Mouse (Mus musculus) midbrain, embryonic 16.5 days (tissue): ENCODE data around the gene Sbf2. TPM values are rescaled to one million over a fixed set of nuclear protein-coding genes. Genes with fewer than 3 reads are reported as not detected.

Experiments
- ATAC-seq: fragments of 200-750 bp; cut with Nextera tagmentation; 2 replicates; pipeline ENCODE4 v1.8.0; 2017; ENCODE audit warnings: moderate TSS enrichment
- H3K27ac ChIP-seq: fragments of 300-500 bp; sonication (generic); 2 replicates; pipeline ENCODE4 v1.5.1; 2014; ENCODE audit warnings: mild to moderate bottlenecking, low read length, mixed read lengths
- H3K27me3 ChIP-seq: fragments of 300-500 bp; sonication (generic); 2 replicates; pipeline ENCODE4 v1.6.1; 2014; ENCODE audit warnings: low read depth, low read length, mixed read lengths; ENCODE audit not compliant: control insufficient read depth, insufficient read depth
- H3K36me3 ChIP-seq: fragments of 300-500 bp; sonication (generic); 2 replicates; pipeline ENCODE4 v1.6.1; 2014; ENCODE audit warnings: mild to moderate bottlenecking, low read length, moderate library complexity, mixed read lengths; ENCODE audit not compliant: control insufficient read depth, insufficient read depth
- H3K4me1 ChIP-seq: fragments of 300-500 bp; sonication (generic); 2 replicates; pipeline ENCODE4 v1.6.1; 2014; ENCODE audit warnings: mild to moderate bottlenecking, low read length, mixed read lengths; ENCODE audit not compliant: control insufficient read depth, insufficient read depth
- H3K4me2 ChIP-seq: fragments of 300-500 bp; sonication (generic); 2 replicates; pipeline ENCODE4 v1.6.1; 2014; ENCODE audit warnings: mild to moderate bottlenecking, low read length, mixed read lengths
- H3K4me3 ChIP-seq: fragments of 300-500 bp; sonication (generic); 2 replicates; pipeline ENCODE4 v1.5.1; 2014; ENCODE audit warnings: low read depth, mild to moderate bottlenecking, low read length, moderate library complexity, mixed read lengths
- H3K9ac ChIP-seq: fragments of 300-500 bp; sonication (generic); 2 replicates; pipeline ENCODE4 v1.6.1; 2014; ENCODE audit warnings: low read depth, low read length, mixed read lengths
- H3K9me3 ChIP-seq: fragments of 300-500 bp; sonication (generic); replicated peaks from 2 replicates; pipeline ENCODE4 v1.6.1; 2014; ENCODE audit warnings: mild to moderate bottlenecking, low read length, mixed read lengths; ENCODE audit not compliant: control insufficient read depth, poor library complexity, severe bottlenecking
- WGBS: fragments of 180-500 bp; shearing (Covaris S2); extraction: QIAGEN DNeasy Blood & Tissue Kit; methylation state at CpG from one replicate; pipeline ENCODE4 v1.1.7; 2014; 5-methylcytosine and 5-hydroxymethylcytosine counted together
- polyA plus RNA-seq: library from polyadenylated mRNA; unstranded; fragments of >200 nt; fragmentation: Nextera tagmentation; extraction: Ambion mirVana; gene quantifications from 2 replicates; pipeline ENCODE4 v1.2.1, GENCODE M21; 2015

Sbf2 gene
- polyA plus RNA-seq, 1 experiment from 2014 or later, result 57.1 TPM

- no peak overlapping the region for H3K4me2 ChIP-seq
- peak; percentile 51; the same call in 1 of the 2 replicates for ATAC-seq
- no peaks in the 10 kb centered on the region for H3K27me3 ChIP-seq
- H3K4me1 ChIP-seq, result no peaks in the 10 kb centered on the region
- 64% methylated on average over 5 of the region's 5 CpGs for WGBS
- no peak overlapping the region for H3K9ac ChIP-seq
- peaks cover 24% of the 10 kb centered on the region for H3K36me3 ChIP-seq
- H3K9me3 ChIP-seq, result no peaks in the 10 kb centered on the region
- no peak overlapping the region for H3K4me3 ChIP-seq
- no peak overlapping the region for H3K27ac ChIP-seq
Measured at GRCm38 (mm10) chr7:110306281-110306680, 308.4 kb downstream of the Sbf2 start.

GRCm38 (mm10) chr7:110305486-110305885 lies 309.2 kb downstream of the Sbf2 start:
- Histone ChIP-seq H3K4me2 (no peak overlapping the region), H3K27ac (no peak overlapping the region), H3K4me1 (no peaks in the 10 kb centered on the region), H3K9ac (no peak overlapping the region), H3K4me3 (no peak overlapping the region), H3K27me3 (no peaks in the 10 kb centered on the region), H3K36me3 (peaks cover 19% of the 10 kb centered on the region), H3K9me3 (no peaks in the 10 kb centered on the region)
- 95% methylated on average over 4 of the region's 4 CpGs for WGBS
- no peak for ATAC-seq

- H3K9ac ChIP-seq, result no peak overlapping the region
- WGBS, result 87% methylated on average over 6 of the region's 6 CpGs
Measured at GRCm38 (mm10) chr7:110302886-110303285, 311.8 kb downstream of the Sbf2 start.

GRCm38 (mm10) chr7:110298739-110299410 lies 315.8 kb downstream of the Sbf2 start:
- no peak overlapping the region for H3K4me3 ChIP-seq
- no peak overlapping the region for H3K27ac ChIP-seq
- H3K4me2 ChIP-seq, result no peak overlapping the region

More at GRCm38 (mm10) chr7:110302886-110303285, 311.8 kb downstream of the Sbf2 start:
- no peak overlapping the region for H3K27ac ChIP-seq
- ATAC-seq, result no peak
- no peaks in the 10 kb centered on the region for H3K9me3 ChIP-seq
- H3K4me2 ChIP-seq, result no peak overlapping the region
- no peaks in the 10 kb centered on the region for H3K4me1 ChIP-seq
- no peaks in the 10 kb centered on the region for H3K27me3 ChIP-seq
- H3K36me3 ChIP-seq, result 0 out of 2 replicates have a peak, but pooled peaks cover 4% of the 10 kb centered on the region
- no peak overlapping the region for H3K4me3 ChIP-seq

GRCm38 (mm10) chr7:110298090-110298489 lies 316.6 kb downstream of the Sbf2 start:
- Histone ChIP-seq H3K9ac (no peak overlapping the region), H3K4me3 (no peak overlapping the region), H3K27ac (no peak overlapping the region), H3K27me3 (no peaks in the 10 kb centered on the region), H3K4me2 (no peak overlapping the region), H3K9me3 (no peaks in the 10 kb centered on the region), H3K36me3 (no peaks in the 10 kb centered on the region), H3K4me1 (no peaks in the 10 kb centered on the region)
- ATAC-seq, result no peak
- 91% methylated on average over 7 of the region's 7 CpGs for WGBS

More at GRCm38 (mm10) chr7:110298739-110299410, 315.8 kb downstream of the Sbf2 start:
- Histone ChIP-seq H3K4me1 (no peaks in the 10 kb centered on the region), H3K36me3 (no peaks in the 10 kb centered on the region), H3K9ac (no peak overlapping the region), H3K9me3 (no peaks in the 10 kb centered on the region), H3K27me3 (no peaks in the 10 kb centered on the region)
- 90% methylated on average over 17 of the region's 17 CpGs for WGBS
- no peak for ATAC-seq

GRCm38 (mm10) chr7:110297611-110298010 lies 317.1 kb downstream of the Sbf2 start:
- H3K4me3 ChIP-seq, result no peak overlapping the region
- 61% methylated on average over 4 of the region's 4 CpGs for WGBS
- H3K9me3 ChIP-seq, result no peaks in the 10 kb centered on the region
- no peak for ATAC-seq
- H3K27ac ChIP-seq, result no peak overlapping the region
- H3K36me3 ChIP-seq, result no peaks in the 10 kb centered on the region
- H3K27me3 ChIP-seq, result no peaks in the 10 kb centered on the region
- no peaks in the 10 kb centered on the region for H3K4me1 ChIP-seq
- H3K4me2 ChIP-seq, result no peak overlapping the region
- no peak overlapping the region for H3K9ac ChIP-seq

- H3K4me1 ChIP-seq, result no peaks in the 10 kb centered on the region
- H3K27me3 ChIP-seq, result no peaks in the 10 kb centered on the region
- no peak overlapping the region for H3K4me2 ChIP-seq
- no peaks in the 10 kb centered on the region for H3K9me3 ChIP-seq
- 33% methylated on average over 17 of the region's 17 CpGs for WGBS
- no peak overlapping the region for H3K4me3 ChIP-seq
- no peak overlapping the region for H3K27ac ChIP-seq
- H3K9ac ChIP-seq, result no peak overlapping the region
- 0 out of 2 replicates have a peak, but pooled peaks have one; percentile 14 for ATAC-seq
- no peaks in the 10 kb centered on the region for H3K36me3 ChIP-seq
Measured at GRCm38 (mm10) chr7:110296889-110297603, 317.7 kb downstream of the Sbf2 start.

GRCm38 (mm10) chr7:110289647-110290046 lies 325.1 kb downstream of the Sbf2 start:
- H3K36me3 ChIP-seq, result no peaks in the 10 kb centered on the region
- no peak overlapping the region for H3K9ac ChIP-seq
- no peak overlapping the region for H3K4me2 ChIP-seq
- H3K27me3 ChIP-seq, result no peaks in the 10 kb centered on the region
- no peak overlapping the region for H3K27ac ChIP-seq
- H3K9me3 ChIP-seq, result no peaks in the 10 kb centered on the region
- H3K4me3 ChIP-seq, result no peak overlapping the region
- no peaks in the 10 kb centered on the region for H3K4me1 ChIP-seq
- no peak for ATAC-seq
- WGBS, result 79% methylated on average over 4 of the region's 4 CpGs

- no peak for ATAC-seq
- no peak overlapping the region for H3K4me3 ChIP-seq
- H3K36me3 ChIP-seq, result no peaks in the 10 kb centered on the region
- H3K9me3 ChIP-seq, result no peaks in the 10 kb centered on the region
- H3K27ac ChIP-seq, result no peak overlapping the region
- no peaks in the 10 kb centered on the region for H3K27me3 ChIP-seq
- no peak overlapping the region for H3K9ac ChIP-seq
- H3K4me1 ChIP-seq, result no peaks in the 10 kb centered on the region
- H3K4me2 ChIP-seq, result no peak overlapping the region
- WGBS, result 62% methylated on average over 6 of the region's 6 CpGs
Measured at GRCm38 (mm10) chr7:110288731-110289191, 326.0 kb downstream of the Sbf2 start.
